Mouse (Mus musculus) lung, embryonic 15.5 days (tissue): ENCODE measurements around the gene Rangap1. TPM values are rescaled to one million over a fixed set of nuclear protein-coding genes. Genes with fewer than 3 reads are reported as not detected.
A peak's percentile ranks its signal among the peaks of the same experiment; 100 is the strongest.

ENCODE experiments used
- ATAC-seq: fragments of 200-750 bp; cut with Nextera tagmentation; 2 replicates; pipeline ENCODE4 v1.8.0; 2017; ENCODE audit warnings: moderate number of reproducible peaks, borderline replicate concordance; ENCODE audit not compliant: low FRiP score, low TSS enrichment; ENCODE audit errors: extremely low read depth
- H3K27ac ChIP-seq: fragments of 300-500 bp; sonication (generic); 2 replicates; pipeline ENCODE4 v1.5.1; 2015; ENCODE audit warnings: moderate library complexity, mild to moderate bottlenecking, inconsistent platforms
- H3K27me3 ChIP-seq: fragments of 300-500 bp; sonication (generic); 2 replicates; pipeline ENCODE4 v1.6.1; 2015; ENCODE audit warnings: inconsistent platforms
- H3K36me3 ChIP-seq: fragments of 300-500 bp; sonication (generic); 2 replicates; pipeline ENCODE4 v1.6.1; 2015; ENCODE audit warnings: inconsistent platforms
- H3K4me1 ChIP-seq: fragments of 300-500 bp; sonication (generic); 2 replicates; pipeline ENCODE4 v1.6.1; 2015; ENCODE audit warnings: inconsistent platforms
- H3K4me2 ChIP-seq: fragments of 300-500 bp; sonication (generic); 2 replicates; pipeline ENCODE4 v1.6.1; 2015; ENCODE audit warnings: inconsistent platforms, mild to moderate bottlenecking, moderate library complexity
- H3K4me3 ChIP-seq: fragments of 300-500 bp; sonication (generic); 2 replicates; pipeline ENCODE4 v1.5.1; 2015; ENCODE audit warnings: mild to moderate bottlenecking, inconsistent platforms
- H3K9ac ChIP-seq: fragments of 300-500 bp; sonication (generic); 2 replicates; pipeline ENCODE4 v1.6.1; 2015; ENCODE audit warnings: inconsistent platforms
- H3K9me3 ChIP-seq: fragments of 300-500 bp; sonication (generic); 2 replicates; pipeline ENCODE4 v1.6.1; 2016; ENCODE audit warnings: inconsistent platforms
- WGBS: fragments of 180-500 bp; shearing (Covaris S2); methylation state at CpG from one replicate; pipeline ENCODE4 v1.1.7; 2015; 5-methylcytosine and 5-hydroxymethylcytosine counted together
- polyA plus RNA-seq: library from polyadenylated mRNA; unstranded; fragments of >200 nt; fragmentation: Nextera tagmentation; extraction: Ambion mirVana; gene quantifications from 2 replicates; pipeline ENCODE4 v1.2.1, GENCODE M21; 2015

Gene Rangap1
- polyA plus RNA-seq, 1 experiment from 2014 or later = 111 TPM

- ATAC-seq = no peak
- H3K36me3 ChIP-seq = no peaks in the 10 kb centered on the region
- H3K4me1 ChIP-seq = 0 out of 2 replicates have a peak, but pooled peaks cover 1% of the 10 kb centered on the region
- no peak overlapping the region for H3K27ac ChIP-seq
- H3K4me2 ChIP-seq = no peak overlapping the region
- 63% methylated on average over 3 of the region's 3 CpGs for WGBS
- H3K27me3 ChIP-seq = no peaks in the 10 kb centered on the region
- H3K9me3 ChIP-seq = no peaks in the 10 kb centered on the region
- no peak overlapping the region for H3K4me3 ChIP-seq
- H3K9ac ChIP-seq = no peak overlapping the region
Measured at GRCm38 (mm10) chr15:81739296-81739695, 6.0 kb downstream of the Rangap1 start.

GRCm38 (mm10) chr15:81735075-81735474 lies 10.3 kb downstream of the Rangap1 start:
- 49% methylated on average over 3 of the region's 3 CpGs for WGBS
- ATAC-seq = no peak
- H3K9ac ChIP-seq = no peak overlapping the region

GRCm38 (mm10) chr15:81729792-81730635 lies 15.3 kb downstream of the Rangap1 start:
- H3K4me3 ChIP-seq = peak overlapping the region; percentile 68
- WGBS = 5% methylated on average over 41 of the region's 41 CpGs
- peaks cover 16% of the 10 kb centered on the region for H3K4me1 ChIP-seq
- H3K36me3 ChIP-seq = 0 out of 2 replicates have a peak, but pooled peaks cover 3% of the 10 kb centered on the region
- peak overlapping the region; percentile 80 for H3K4me2 ChIP-seq
- no peaks in the 10 kb centered on the region for H3K27me3 ChIP-seq
- ATAC-seq = peak; percentile 99
- peak overlapping the region; percentile 68 for H3K27ac ChIP-seq
- H3K9me3 ChIP-seq = no peaks in the 10 kb centered on the region
- H3K9ac ChIP-seq = peak overlapping the region; percentile 86

More at GRCm38 (mm10) chr15:81735075-81735474, 10.3 kb downstream of the Rangap1 start:
- Histone ChIP-seq H3K4me2 (no peak overlapping the region), H3K4me3 (no peak overlapping the region), H3K4me1 (no peaks in the 10 kb centered on the region), H3K27me3 (no peaks in the 10 kb centered on the region), H3K27ac (no peak overlapping the region), H3K36me3 (no peaks in the 10 kb centered on the region), H3K9me3 (no peaks in the 10 kb centered on the region)

- WGBS = under 1% methylated on average over 49 of the region's 49 CpGs
- peak; percentile 41 for ATAC-seq
- H3K27me3 ChIP-seq = no peaks in the 10 kb centered on the region
- peak overlapping the region; percentile 68 for H3K27ac ChIP-seq
- peaks cover 16% of the 10 kb centered on the region for H3K4me1 ChIP-seq
- peaks cover 7% of the 10 kb centered on the region; the same call in 1 of the 2 replicates for H3K36me3 ChIP-seq
- H3K9ac ChIP-seq = peak overlapping the region; percentile 86
- peak overlapping the region; percentile 80 for H3K4me2 ChIP-seq
- H3K4me3 ChIP-seq = peak overlapping the region; percentile 68
- H3K9me3 ChIP-seq = no peaks in the 10 kb centered on the region
Measured at GRCm38 (mm10) chr15:81729241-81729791, 16.0 kb downstream of the Rangap1 start.

- no peaks in the 10 kb centered on the region for H3K9me3 ChIP-seq
- H3K9ac ChIP-seq = no peak overlapping the region
- no peak overlapping the region for H3K4me3 ChIP-seq
- H3K27me3 ChIP-seq = no peaks in the 10 kb centered on the region
- peaks cover 41% of the 10 kb centered on the region for H3K36me3 ChIP-seq
- no peak overlapping the region for H3K27ac ChIP-seq
- WGBS = 96% methylated on average over 8 of the region's 8 CpGs
- ATAC-seq = no peak
- H3K4me2 ChIP-seq = no peak overlapping the region
- peaks cover 16% of the 10 kb centered on the region for H3K4me1 ChIP-seq
Measured at GRCm38 (mm10) chr15:81725965-81726364, 19.4 kb downstream of the Rangap1 start.

- peaks cover 64% of the 10 kb centered on the region for H3K36me3 ChIP-seq
- WGBS = 88% methylated on average over 11 of the region's 11 CpGs
- no peak for ATAC-seq
Measured at GRCm38 (mm10) chr15:81723653-81724052, 21.7 kb downstream of the Rangap1 start.

GRCm38 (mm10) chr15:81722361-81722760 lies 23.0 kb downstream of the Rangap1 start:
- no peak for ATAC-seq
- Histone ChIP-seq H3K9me3 (no peaks in the 10 kb centered on the region), H3K9ac (no peak overlapping the region), H3K4me3 (no peak overlapping the region), H3K4me2 (no peak overlapping the region), H3K36me3 (peaks cover 77% of the 10 kb centered on the region), H3K4me1 (0 out of 2 replicates have a peak, but pooled peaks cover under 1% of the 10 kb centered on the region), H3K27ac (no peak overlapping the region), H3K27me3 (no peaks in the 10 kb centered on the region)
- 93% methylated on average over 5 of the region's 5 CpGs for WGBS

More at GRCm38 (mm10) chr15:81723653-81724052, 21.7 kb downstream of the Rangap1 start:
- no peak overlapping the region for H3K4me3 ChIP-seq
- H3K27me3 ChIP-seq = no peaks in the 10 kb centered on the region
- peaks cover 13% of the 10 kb centered on the region for H3K4me1 ChIP-seq
- H3K9me3 ChIP-seq = no peaks in the 10 kb centered on the region
- H3K27ac ChIP-seq = no peak overlapping the region
- no peak overlapping the region for H3K4me2 ChIP-seq
- no peak overlapping the region for H3K9ac ChIP-seq

GRCm38 (mm10) chr15:81719139-81719531 lies 26.2 kb downstream of the Rangap1 start:
- H3K27me3 ChIP-seq = no peaks in the 10 kb centered on the region
- H3K4me2 ChIP-seq = no peak overlapping the region
- WGBS = 91% methylated on average over 6 of the region's 6 CpGs
- no peaks in the 10 kb centered on the region for H3K9me3 ChIP-seq
- H3K9ac ChIP-seq = no peak overlapping the region
- H3K4me1 ChIP-seq = no peaks in the 10 kb centered on the region
- H3K4me3 ChIP-seq = no peak overlapping the region
- peaks cover 93% of the 10 kb centered on the region for H3K36me3 ChIP-seq
- ATAC-seq = no peak
- no peak overlapping the region for H3K27ac ChIP-seq

GRCm38 (mm10) chr15:81718336-81719138 lies 26.8 kb downstream of the Rangap1 start:
- no peak overlapping the region for H3K9ac ChIP-seq
- H3K27ac ChIP-seq = no peak overlapping the region
- H3K4me3 ChIP-seq = no peak overlapping the region
- no peaks in the 10 kb centered on the region for H3K4me1 ChIP-seq
- H3K4me2 ChIP-seq = no peak overlapping the region
- no peaks in the 10 kb centered on the region for H3K27me3 ChIP-seq
- no peaks in the 10 kb centered on the region for H3K9me3 ChIP-seq
- 86% methylated on average over 9 of the region's 9 CpGs for WGBS
- H3K36me3 ChIP-seq = peaks cover 92% of the 10 kb centered on the region
- no peak for ATAC-seq

GRCm38 (mm10) chr15:81713742-81714141 lies 31.6 kb downstream of the Rangap1 start:
- Histone ChIP-seq H3K4me2 (no peak overlapping the region), H3K36me3 (peaks cover 92% of the 10 kb centered on the region), H3K4me3 (no peak overlapping the region), H3K9me3 (no peaks in the 10 kb centered on the region), H3K27me3 (no peaks in the 10 kb centered on the region), H3K27ac (no peak overlapping the region), H3K9ac (no peak overlapping the region), H3K4me1 (no peaks in the 10 kb centered on the region)
- no peak for ATAC-seq
- WGBS = 74% methylated on average over 6 of the region's 6 CpGs

GRCm38 (mm10) chr15:81710801-81711200 lies 34.5 kb downstream of the Rangap1 start:
- Histone ChIP-seq H3K36me3 (peaks cover 89% of the 10 kb centered on the region), H3K9me3 (no peaks in the 10 kb centered on the region), H3K4me3 (no peak overlapping the region), H3K27ac (no peak overlapping the region), H3K4me1 (no peaks in the 10 kb centered on the region), H3K27me3 (no peaks in the 10 kb centered on the region), H3K4me2 (no peak overlapping the region), H3K9ac (no peak overlapping the region)
- WGBS = 82% methylated on average over 4 of the region's 4 CpGs
- no peak for ATAC-seq
